Mouse (Mus musculus) embryo, embryonic 9.5 days (tissue): ENCODE results near the gene Kat14.
"Not testable (repeated sequence)": the region's sequence is repeated elsewhere in the genome, so short reads cannot be mapped to it uniquely, and the experiment has no call there.

ENCODE experiments used
- DNase-seq: peaks from one replicate; pipeline ENCODE4 v3.0.0-alpha.2; 2017; ENCODE audit errors: extremely low spot score

The Kat14 gene

DNA sequence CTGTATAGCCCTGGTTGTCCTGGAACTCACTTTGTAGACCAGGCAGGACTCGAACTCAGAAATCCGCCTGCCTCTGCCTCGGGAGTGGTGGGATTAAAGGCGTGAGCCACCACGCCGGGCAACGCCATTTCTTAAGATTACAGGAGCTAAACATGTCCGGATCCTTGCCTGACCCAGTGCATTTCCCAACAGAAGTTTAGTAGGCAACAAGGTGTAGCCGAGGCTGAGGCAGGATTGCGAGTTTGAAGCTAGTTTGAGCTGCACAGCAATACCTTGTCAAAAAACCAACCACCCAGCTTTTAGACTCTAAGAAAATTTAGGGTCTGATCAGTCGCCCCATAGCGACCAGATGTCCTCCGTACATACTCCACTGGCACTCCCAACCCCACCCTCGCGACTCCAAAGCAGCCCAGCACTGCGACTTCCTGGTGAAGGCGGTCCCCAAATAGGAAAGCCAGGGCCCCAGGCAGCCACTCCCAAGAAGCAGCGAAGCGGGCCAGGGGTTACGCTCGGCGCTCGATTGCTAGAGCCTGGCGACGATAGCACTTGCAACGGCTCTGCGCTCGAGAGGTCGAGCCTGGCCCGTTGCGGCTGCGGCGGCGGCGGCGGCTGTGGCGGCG, at the start of gene Kat14, which contains the start of gene Pet117:
Gene Kat14 (plus strand): TSS at position 584 of the 620 bp plus-strand sequence.
Gene Pet117 (plus strand): TSS at position 597 of the 620 bp plus-strand sequence.
- DNase-seq: peak; percentile 96

DNA sequence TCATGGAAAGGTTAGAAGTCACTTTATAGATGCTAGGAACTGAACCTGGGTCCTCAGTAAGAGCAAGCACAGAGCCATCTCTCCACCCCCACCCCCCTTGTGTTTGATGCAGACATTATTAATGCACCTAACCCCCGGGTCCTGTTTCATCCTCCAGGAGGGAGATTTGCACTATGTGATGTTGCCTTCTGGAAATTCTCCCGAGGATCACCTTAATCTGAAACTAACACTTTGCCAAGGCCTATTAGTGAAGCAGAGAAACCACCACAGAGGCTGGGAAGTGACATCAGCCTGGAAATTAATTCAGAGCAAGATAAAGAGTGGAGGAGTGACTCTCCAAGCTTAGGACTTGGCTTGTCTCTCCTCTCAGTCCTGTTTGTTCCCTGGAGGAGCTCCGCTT, 44.6 kb upstream of the Kat14 start:
- DNase-seq: no peak

DNA sequence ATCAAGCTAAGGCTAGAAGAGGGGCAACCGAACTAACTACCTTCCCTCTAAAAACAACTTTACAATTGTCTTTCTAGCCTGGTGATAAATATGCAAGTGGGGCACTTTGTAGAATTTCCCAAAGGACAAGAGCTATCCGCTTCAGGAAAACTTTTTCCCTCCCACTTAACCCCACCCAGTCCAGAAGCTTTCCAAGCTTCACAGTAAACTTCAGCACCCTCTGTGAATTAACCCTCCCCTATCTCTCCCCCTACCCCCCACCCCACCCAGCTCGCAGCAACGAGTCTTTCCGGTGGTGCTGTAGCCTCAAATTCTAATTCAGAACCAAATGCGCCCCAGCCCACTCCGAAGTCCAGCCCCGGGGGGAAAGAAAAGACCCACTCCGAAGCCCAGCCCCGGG, 39.3 kb upstream of the Kat14 start:
- DNase-seq: no peak

DNA sequence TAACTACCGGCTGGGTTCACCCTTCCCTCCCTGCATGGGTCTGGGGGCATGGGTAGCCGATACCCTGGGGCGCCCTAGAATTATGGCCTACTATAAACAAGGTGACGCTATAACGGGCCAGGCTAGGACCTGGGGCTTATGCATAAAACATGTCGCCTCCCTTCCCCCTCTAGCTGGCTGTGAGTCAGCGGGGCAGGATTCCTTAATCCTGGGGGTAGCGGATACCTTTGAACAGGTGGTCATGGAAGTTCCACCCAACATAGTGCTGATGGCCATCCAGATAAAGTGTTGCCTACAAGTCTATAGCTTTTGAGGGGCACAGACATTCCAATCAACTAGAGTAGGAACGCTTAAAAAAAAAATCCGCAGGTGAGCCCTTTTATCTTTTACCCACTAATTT, 38.8 kb upstream of the Kat14 start:
- no peak for DNase-seq

DNA sequence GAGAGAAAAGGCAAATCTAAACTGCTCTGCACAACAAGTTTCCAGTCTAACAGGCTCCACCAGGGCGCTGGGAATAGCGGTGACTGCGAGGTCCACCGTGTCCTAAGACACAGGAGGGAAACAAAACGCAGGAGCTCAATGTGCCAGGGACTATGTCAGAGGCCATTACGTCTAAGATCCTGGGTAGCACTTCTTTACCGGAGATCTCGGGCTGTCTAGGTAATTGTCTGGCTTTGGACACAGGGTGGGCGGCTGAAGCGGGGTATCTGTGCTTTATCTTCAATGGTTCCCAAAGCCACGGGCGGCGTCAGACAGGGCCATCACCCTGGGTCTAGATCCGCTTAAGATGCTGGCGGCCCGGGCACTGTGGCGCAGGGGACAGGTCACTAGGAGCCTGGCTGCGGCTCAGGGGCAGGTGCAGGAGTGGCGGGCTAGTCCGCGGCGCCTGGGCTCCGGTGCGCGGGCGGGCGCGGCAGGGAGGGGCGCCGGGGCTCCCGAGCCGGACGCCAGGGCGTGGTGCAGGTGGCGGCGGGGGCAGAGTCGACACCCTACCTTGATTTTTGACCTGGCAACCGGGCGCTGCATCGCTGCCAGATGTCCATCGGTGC, 38.3 kb upstream of the Kat14 start:
- DNase-seq: peak; percentile 30

DNA sequence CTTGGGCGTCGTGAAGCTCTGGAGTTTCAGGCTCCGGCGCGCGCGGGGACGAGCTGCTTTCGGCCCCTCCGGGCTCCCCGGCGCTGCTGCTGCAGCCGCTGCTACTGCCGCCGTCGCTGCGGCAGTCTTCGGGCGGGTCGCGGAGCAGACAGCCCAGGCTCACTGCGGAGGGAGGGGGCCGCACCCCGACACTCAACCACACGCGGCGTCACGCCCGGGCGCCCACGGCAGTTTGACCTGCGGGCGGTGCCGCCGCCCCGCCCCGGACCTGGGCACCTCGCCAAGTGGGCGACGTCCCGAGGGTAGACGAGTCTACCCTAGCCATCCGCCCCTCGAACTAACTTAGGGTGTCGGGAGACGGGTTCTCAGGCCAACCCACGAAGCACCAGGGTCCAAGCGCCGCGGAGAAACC, 37.8 kb upstream of the Kat14 start:
- DNase-seq: peak; percentile 31

DNA sequence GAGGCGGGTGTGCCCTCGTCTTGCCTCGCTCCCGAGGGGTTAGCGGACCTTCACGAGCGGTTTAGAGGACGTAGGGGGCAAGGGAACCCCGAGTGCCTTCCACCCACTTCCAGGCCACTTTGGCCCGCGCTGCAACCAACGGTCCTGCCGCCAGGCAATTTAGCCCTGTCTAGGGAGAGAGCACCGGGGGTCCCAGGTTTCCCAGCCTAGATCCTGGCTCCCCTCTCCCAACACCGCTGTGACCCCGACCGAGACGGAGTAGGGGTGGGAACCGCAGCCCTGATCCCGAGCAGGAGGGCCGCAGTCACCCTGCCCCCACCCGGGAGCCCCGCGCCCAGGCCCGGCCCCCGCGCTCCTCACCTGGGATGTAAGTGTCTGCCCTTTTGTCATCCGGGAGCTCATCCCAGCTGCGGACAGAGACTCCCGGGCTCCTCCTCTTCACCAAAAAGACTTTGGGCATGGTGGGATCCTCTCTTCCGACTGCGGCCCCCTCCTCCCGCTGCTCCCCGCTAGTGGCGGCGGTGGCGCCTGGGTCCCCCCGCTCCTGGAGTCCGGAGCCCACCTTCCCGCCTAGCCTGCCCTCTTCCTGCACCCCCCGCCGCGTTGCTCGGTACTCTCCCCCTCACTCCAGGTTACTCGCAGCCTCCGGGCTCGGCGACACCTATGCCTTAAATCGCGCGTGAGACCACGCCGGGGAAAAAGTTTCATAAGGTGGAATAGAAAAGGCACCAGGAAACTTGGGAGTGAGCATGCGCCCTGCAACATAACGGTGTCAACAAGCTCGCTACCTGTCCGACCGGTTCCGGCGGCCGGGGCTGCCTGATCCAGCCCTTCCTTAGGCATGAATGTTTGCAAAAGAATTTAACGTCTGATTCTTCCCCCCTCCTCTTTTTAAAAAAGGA, 37.1 kb upstream of the Kat14 start, which contains the start of gene Ovol2:
Gene Ovol2 (minus strand): TSS at position 746 of the 902 bp plus-strand sequence.
- DNase-seq: peak; percentile 42

DNA sequence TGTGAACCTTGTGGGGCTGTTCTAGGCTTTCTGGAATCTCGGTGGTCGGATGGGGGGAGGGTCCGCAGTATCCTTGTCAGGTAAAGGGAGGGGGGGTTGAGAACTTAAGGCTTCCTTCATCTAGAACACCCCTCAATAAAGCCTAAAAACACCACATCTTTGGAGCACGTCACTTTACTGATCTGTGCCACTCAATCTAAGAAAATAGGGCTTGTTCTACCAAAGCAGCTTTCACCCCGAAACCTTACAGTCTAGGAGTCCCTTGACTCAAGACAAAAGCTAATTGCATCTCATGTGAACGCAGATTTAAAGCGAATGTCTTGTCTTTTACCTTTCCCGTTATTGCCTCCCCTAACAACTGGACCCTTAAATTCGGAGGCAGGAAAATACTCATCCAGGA, 36.3 kb upstream of the Kat14 start:
- peak; percentile 15 for DNase-seq

DNA sequence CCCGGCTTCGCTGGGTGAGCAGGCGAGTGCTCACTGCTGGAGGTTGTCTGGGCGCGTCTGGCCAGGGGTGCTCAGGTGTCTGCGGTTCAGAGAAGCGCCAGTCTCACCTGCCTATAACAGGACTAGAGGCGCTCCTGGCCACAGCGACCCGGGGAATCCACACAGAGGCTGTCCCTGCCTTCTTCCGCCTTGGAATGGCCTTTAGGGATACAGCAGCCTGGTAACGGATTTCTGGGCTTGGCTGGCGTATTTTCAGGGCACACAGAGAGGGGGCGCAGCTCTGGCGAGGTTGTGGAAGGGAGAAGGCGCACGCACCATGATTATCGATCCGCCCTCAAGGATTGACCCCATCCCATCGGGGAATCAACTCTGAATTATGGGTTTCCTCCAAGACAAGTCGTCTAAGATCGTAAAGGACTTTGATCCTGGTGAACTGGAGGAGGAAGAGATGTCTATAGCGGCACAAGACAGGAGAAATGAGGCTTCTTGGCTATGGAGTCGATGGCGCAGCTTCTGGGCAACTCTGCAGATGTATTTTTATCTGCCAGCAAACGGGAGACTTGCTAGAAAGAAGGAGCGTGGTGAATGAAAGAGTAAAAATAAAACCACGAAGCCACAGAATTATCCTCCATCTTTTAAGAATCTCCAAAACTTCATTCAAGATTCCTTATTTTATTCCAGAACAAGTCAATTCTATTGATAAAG, 35.5 kb upstream of the Kat14 start:
- DNase-seq: peak; percentile 62

DNA sequence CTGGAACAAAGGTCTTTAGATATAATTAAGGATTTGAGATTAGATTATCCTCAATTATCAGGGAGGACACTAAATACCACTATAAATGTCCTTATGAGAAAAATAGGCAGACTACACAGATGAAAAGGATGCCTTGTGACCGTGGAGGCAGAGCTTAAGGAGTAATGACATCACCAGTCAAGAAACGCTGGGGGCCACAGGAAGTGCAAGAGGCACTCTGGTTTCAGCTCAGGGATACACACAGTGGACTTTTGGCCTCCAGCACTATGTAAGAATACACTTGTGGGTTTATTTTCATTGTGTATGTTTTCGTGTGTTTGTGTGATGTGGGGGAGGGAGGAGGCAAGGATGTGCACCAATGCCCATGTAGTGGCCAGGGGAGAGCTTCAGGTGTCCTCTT, 31.6 kb upstream of the Kat14 start:
- DNase-seq: no peak

DNA sequence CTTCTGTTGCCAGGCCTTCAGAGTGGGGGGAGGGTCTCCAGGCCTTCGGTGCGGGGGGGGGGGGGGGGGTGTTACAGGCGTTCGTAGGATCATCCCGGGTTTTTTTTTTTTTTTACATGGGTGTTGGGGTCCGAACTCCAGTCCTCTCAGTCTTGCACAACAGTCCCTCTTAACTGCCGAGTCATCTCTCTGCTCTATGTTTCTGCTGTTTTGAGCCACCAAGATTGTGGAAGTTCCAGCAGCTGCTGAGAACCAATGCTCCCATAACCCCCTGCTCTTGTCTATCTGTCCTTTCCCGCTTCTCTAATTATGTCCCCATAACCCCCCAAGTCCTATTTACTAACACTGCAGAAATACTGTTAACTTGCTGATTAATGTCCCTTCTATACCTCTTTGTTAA, 31.1 kb upstream of the Kat14 start:
- no peak for DNase-seq

DNA sequence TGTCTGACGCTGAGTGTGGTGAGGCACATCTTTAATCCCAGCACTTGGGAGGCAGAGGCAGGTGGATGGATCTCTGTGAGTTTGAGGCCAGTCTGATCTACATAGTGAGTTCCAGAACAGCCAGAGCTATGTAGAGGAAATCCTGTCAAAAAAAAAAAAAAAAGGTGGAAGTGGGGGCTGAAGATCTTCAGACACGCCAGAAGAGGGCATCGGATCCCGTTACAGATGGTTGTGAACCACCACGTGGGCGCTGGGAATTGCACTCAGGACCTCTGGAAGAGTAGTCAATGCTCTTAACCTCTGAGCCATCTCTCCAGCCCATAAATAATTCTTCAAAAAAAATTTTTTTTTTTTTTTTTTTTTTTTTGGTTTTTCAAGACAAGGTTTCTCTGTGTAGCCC, 30.6 kb upstream of the Kat14 start:
- not testable (repeated sequence) for DNase-seq

DNA sequence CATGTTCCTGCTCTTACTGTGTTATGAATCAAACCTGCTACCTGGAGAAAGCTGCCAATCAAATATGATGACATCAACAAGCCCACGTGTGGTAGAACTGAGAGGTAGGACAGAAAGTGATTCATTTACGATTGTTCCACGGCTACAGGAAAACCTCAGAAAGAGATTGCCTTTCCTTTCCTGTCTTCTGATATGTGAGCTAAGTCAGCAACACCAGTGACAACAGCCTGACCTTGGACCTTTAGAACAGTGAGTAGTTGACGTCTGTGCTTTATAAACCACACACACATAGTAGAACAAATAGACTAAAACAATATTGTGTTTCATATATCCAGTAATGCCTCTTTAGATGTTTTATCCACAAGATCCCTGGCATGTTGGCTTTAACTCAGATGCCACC, 25.6 kb upstream of the Kat14 start:
- DNase-seq: no peak

DNA sequence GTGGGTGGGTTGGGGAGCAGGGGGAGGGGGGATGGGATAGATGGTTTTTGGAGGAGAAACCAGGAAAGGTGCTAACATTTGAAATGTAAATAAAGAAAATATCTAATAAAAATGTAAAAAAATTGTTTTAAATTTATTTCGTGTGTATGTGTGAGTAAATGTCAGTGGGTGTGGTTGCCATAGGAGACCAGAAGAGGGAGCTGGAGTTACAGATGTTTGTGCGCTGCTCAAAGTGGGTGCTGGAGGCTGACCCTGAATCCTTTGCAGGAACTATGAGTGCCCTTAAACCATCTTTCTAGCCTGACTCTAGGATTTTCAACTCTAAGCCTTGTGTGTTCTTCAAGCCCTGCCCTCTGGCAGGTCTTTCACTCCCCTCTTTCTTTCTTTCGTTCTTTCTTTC, 20.3 kb upstream of the Kat14 start:
- DNase-seq: no peak

DNA sequence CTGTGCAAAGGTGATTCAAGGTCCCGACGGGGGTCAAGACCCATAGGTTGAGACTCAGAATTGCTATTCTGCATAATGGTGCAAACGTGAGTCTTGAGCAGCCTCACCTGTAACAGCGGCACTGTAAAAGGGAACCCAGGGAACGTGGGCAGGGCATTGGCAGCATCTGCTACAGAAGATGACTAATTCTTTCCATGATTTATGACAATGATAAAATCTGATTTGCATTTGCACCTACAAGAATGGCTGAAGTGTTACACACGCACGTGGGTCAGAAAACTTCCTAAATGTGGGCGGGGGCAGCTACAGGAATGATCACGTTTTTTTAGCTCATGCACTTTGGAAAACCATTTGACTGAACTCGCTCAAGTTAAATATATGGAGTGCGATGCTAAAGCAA, 15.9 kb upstream of the Kat14 start:
- DNase-seq: no peak

DNA sequence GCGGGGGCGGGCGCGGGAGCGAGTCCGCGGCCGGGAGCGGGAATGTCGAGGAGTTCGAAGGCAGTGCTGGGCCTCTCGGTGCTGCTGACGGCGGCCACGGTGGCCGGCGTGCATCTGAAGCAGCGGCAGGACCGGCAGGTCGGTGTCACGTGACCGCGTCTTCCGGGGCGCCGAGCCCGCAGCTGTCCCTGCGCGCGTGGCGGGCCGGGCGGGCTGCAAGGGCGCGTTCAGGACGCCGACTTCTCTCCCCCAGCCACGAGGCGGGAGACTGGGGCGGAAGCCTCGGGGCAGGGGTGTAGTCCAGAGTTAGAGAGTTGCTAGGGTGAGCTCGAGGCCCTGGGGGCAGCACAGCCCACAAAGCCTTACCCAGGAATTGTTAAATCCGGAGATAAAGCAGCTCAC, 238 bp downstream of the Kat14 start:
- no peak for DNase-seq

DNA sequence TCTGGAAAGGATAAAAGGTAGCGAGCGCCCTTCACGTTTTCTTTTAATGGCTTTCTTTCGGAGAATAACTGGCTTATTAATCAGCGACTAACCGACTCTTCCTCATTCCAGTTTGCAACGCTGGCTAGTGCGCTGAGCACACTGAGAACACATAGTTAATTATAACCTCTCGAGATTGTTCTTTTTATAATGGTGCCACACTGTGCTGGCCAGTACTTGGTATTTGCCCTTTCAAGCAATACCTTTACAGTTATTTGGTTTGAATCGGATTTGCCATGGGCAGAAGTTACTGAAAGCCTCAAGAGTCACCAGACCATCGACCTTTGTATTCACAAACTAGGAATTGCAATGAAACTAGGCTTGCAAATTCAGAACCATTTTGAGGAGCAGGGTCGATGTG, 728 bp downstream of the Kat14 start:
- DNase-seq: peak; percentile 33

DNA sequence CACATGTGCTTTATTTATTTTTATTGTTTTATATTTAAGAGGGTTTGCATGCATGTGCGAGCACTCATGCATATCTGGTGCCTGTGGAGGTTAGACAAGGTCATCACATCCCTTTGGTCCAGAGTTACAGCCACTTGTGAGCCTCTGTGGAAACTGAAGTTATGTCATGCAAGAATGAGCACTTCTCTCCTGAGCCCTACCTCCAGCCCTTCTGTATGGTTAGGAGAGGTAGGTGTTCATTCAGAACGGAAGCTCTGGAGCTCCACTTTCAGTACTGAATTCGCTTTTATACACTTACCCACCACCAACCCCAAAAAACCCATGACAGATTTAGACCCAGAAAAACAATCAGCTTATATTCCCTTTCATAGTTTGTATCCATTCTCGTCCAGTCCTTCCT, 2.8 kb downstream of the Kat14 start:
- DNase-seq: no peak

DNA sequence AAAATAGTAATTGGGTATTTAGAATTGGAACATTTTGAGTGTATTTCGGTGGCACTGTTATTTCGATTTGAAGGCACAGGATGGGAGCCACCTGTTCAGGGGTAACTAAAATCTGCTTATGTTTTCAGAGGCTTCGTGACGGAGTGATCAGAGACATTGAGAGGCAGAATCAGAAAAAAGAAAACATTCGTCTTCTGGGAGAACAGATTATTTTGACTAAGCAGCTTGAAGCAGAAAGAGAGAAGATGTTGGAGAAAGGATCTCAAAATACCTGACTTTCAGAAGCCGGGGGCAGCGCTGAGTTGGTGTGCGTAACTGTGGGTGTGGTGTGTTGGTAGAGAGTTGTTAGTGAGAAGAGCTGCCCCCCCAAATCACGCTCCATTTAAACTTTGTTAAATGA, 4.3 kb downstream of the Kat14 start:
- no peak for DNase-seq

DNA sequence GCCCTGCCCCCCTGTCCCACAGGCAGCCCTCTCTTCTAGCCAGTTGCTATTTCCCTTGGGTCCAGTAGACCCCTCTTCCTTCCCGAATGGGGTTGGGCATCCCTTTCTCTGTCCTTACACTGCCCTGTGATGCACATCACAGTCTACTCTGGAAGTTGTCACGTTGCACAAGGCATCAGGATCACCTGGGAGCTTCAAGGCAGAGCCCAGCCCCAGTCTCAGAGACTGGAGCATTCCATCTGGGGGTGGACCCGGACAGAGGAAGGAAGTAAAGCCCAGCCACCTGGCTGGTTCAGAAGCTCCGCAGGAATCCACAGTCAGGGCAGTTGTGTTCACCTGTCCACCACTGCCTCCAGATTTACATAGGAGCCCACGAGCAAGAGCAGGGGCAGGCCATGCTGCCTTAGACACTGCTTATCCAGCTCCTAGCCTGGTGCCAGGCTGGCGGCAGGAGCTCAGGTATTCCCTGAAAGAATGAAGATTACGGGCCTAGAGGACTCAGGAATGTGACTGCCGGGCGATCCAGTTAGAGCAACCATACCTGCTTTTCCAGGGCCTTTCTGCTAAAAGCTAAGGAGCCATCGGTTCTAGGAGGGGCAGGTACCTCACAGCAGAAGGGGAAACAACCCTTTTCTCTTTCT, 6.4 kb downstream of the Kat14 start:
- no peak for DNase-seq

DNA sequence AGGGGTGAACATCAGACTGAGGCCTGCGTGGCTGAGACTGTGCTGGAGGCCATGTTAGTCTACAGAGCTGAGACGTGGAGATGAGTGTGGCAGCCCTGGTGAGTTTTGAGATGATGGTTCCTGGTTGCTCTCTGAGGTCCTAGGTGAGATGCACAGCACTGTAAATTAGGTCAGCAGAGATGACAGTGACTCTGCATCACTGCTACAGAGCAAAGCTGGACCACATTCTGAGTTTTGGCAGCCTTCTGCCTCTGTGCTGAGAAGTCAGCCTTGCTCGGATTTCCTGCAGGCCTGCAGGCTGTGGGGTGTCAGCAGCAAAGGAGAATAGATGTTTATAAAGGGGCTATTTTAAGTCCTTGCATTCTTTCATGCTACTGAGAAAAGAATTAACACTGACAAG, 12.5 kb downstream of the Kat14 start:
- no peak for DNase-seq

DNA sequence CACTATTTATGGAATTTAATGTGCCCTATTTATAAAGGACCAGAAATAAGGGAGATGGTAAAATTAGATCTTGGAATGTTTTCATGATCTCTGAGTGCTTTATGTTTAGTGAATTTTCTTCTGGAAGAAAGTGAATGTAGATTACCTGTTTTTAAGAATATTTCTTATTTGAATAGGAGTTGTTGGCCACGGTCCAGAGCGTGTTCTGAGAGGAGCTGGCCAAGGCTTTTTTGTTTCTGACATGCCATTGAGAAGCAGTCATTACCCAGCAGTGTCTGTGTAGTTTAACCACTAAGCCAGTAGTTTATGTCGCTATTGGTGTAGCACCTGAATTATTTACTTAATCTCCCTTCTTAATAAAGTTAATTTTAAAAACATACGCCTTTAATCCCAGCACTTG, 13.0 kb downstream of the Kat14 start:
- DNase-seq: no peak
